Mouse (Mus musculus) brain, adult 2 months (tissue): Measurements from ENCODE around the gene Fbxo8.

Source experiments
- DNase-seq: peaks from one replicate; pipeline ENCODE4 v3.0.0; 2011; ENCODE audit warnings: low read depth, low spot score

Gene Fbxo8

DNA sequence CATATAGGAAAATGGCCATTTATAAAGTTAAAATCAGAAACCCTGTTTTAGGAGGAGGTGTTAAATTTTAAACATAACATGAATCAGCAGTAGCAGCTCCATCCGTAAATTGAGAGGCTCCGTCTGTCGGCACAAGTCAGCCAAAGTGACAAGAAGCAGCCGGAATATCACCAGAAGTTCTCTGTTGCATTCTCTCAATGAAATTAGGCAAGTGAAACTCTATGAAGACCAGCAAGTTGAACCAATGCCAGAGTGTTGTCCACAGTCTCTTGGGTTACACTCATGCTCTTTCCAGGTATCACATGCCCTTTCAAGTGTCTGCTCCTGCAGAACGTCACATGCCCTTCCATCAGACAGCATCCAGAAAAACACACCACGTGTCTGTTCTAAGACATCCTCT, 60.8 kb downstream of the Fbxo8 start:
- DNase-seq: peak; percentile 36

DNA sequence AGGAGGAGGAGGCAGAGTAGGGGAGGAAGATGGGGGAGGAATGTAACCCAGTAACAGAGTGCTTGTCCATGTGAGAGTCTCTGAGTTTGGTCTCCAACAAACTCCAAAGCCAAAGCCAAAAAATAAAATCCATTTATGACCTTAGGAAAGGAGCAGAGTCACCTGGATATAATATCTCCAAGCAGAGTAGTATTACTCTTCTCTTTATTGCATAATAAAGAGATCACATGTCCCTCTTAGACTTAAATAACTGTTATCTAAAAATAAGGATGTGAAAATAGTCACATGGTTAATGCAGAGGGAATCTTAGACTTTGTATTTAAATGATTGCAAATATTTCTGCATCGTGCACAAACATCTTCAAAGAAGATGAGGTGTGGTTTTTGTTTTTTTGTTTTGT, 63.3 kb downstream of the Fbxo8 start:
- DNase-seq: no peak

DNA sequence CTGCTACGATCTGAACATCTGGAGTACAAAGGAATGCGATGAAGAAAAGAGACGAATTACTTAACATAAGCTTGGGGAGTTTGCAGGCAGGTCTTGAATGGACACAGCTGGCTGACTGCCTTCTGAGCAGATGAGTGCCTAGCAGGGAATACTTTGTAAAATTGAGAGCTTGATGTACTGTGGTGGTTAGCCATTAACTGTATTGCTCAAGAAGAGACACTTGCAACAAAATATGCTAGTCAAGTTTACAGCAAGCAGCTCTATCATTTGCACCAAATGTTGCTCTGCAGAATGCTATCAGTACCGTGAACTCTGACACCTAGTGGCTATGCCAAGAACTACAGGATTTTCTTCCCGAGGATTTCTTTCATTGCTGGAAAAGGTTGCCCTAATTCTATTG, 64.1 kb downstream of the Fbxo8 start:
- DNase-seq: peak; percentile 76

DNA sequence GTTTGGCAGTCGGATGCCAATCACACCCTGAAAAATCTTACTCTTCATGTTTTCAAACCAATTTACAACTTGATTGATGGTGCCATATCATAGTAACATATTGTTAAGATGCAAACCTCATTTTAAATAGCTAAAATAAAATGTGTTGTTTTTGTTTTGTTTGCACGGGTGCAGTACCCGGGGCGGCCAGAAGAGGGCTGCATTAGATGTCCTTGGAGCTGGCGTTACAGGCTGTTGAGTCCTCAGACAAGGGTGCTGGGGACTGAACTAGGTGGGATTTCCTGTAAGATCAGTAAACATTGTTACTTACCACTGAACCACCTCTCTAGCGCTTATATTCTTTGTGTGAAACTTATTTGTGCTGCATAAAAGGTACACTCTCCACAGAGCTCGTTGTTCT, 65.4 kb downstream of the Fbxo8 start:
- DNase-seq: peak; percentile 18

DNA sequence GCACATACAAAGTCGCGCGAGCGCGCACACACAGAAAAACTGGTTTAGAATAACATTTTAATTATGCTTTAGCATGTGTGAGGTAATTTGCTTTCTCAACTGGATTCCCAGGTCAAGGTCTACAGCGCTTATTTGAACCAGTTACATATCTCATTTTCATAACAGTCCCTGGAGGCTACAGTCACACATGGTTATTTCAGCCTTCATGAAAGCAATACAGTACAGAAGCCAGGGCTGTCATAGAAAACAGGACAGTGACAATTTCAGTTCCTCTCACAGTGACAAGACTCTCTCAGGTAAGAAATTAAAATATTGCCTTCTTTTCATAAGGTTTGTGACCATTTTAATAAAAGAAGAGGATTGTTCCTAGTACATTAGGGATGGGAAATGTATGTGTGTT, 66.4 kb downstream of the Fbxo8 start:
- DNase-seq: no peak

DNA sequence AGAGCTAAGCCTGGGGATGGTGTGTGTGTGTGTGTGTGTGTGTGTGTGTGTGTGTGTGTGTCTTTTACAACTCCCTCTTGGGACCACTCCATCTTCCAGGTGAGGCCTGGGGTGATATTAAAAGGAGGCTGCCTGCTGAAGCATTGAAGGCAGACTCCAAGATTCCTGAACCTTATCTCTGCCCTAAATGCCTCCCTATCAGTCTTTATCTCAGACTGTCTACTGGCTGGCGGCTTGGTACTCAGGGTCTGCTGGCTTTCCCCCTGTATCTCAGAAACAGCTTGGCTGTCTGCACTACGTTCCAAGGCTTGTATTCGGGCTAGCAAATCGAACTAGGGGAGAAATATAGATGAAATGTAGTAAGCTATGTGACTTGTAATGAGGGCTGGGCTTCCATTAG, 68.2 kb downstream of the Fbxo8 start:
- no peak for DNase-seq

DNA sequence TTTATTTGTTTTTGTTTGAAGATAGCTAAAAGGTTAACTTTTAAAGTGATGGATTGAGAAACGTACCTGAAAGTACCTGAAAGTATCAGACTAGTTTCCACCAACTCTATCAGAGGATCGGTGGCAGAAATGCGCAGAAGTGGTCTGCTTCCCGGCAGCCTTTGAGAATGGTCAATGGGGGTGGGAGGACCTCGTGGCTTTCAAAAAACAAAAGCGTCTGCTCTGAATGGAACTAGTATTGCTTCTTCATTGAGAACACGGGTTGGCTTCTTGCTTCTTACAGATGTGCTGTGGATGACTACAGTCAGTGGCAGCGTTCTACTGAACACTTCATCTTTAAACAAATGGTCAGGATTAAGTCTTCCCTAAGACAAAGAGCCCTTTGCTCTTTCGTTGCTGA, 68.7 kb downstream of the Fbxo8 start:
- no peak for DNase-seq

DNA sequence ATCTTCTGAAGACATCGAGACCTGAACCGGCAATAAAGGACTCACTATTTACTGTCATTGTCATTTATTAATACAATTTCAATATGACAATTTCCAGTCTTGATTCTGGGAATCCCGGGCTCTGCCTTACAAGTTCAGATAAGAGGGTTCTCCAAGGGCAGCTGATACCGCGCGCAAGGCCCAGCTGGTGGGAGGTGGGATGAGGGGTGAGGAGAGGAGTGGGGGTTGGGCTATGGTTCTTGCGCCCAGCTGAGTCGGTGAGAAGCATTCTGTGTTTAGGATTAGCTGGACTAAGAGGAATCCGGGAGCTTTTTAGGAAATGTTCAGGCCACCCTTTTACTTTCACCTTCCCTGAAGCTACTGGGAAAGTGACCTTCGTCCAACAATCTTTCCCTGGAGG, 69.8 kb downstream of the Fbxo8 start:
- DNase-seq: no peak

DNA sequence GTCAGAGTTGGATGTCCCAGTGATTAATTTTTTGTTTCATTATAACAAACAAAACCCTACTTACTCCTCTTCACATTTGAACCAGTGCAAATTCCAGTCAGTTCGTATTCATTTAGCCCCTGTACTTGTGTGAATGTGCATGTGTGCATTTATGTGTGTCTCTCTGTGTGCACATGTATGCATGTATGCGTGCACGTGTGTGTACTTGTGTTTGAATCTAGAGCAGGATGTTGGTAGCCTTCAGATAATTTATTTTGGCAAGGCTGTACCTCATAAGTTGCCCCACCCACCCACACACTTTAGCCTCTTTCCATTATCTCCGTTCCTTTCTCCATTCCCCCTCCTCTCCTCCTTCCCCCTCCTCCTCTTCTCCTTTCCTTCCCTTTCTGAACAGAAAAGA, 70.2 kb downstream of the Fbxo8 start:
- no peak for DNase-seq

DNA sequence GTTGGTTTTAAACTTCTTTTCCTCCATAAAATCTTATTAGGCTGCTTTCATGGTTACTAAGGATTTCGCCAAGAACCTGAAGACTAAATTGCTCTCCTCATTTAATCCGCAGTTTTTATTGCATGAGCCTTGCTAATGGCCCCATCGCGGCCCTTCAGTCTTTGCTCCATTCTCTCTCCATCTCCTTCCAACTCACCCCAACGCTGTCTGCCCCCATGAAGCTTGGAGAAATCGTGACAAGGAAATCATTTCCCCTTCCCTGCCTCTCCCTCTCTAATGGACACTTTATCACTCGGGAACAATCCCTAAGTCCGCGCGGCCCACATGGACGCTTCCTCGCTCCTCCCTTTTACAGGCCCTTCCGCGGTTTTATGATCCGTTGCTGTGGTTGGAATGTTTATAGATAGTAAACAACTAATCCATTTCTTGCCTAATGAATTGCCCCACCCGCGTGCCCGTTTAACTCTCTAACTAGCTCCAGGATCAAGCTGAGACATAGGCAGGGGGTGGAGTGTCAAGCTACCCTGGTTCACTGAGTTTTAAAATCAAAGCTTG, 71.7 kb downstream of the Fbxo8 start:
- DNase-seq: no peak

DNA sequence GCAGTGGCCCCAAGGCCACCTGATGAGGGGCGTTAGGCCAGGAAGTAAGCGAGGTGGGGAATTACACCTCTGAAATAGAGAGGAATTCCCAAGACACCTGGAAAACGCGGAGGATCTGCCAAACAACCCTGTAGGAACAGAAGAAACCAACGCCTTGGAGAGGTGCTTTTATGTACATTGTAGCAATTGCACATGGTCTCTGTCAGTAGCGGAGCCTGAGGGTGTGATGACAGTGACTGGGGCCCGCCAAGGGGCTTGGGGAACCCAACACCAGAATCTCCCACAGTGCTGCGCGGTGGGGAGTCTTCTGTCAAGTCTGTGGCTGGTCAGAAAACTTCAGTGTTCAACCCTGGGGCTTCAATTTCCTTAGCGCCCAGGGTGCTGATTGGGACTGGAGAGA, 72.5 kb downstream of the Fbxo8 start:
- no peak for DNase-seq

DNA sequence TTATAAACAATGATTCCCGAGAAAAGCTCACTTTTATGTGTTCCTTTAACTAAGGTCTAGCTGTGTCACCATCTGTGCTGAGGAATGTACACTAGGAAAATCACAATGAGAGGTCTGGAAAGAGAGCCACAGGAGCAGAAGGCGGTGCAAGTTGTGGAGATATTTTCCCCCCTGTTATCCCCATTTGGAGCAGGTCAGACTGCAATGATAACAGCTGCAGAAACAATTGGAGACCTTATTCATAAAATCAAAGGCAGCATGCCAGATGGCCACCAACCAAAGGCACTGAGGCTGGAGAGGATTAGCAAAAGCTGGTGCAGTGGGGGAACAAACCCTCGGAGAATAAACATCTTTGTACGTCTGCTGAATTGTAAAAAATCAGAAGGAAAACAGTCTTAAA, 78.3 kb downstream of the Fbxo8 start:
- DNase-seq: peak; percentile 75

DNA sequence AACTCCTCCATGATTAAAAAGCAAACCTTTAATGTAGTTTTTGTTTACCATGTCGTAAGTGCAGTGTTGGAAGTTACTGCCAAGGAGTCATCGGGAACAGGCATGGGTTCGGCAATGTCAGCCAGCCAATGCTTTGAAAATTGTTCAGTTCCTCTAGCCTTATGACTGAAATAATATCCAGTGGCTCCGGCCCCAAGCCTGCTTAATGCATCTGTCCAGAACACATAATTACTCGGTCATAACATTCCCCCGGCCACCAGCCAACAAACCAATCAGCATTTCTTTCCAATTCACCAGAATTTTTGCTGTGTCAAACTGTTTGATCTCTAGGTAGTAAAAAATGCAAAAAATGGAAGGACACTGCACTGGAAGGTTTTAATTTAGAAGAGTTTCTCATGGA, 88.4 kb downstream of the Fbxo8 start:
- no peak for DNase-seq
